Mouse (Mus musculus) adrenal gland, postnatal 25 days (tissue): ENCODE results near the gene Hectd1. TPM values are rescaled to one million over a fixed set of nuclear protein-coding genes. Genes with fewer than 3 reads are reported as not detected.
A peak's percentile ranks its signal among the peaks of the same experiment; 100 is the strongest.

Source experiments
- DNase-seq: peaks from one replicate; pipeline ENCODE4 v3.0.0; 2021; ENCODE audit warnings: mixed read lengths
- long read RNA-seq: library from polyadenylated mRNA; stranded (forward); transcript quantifications from one replicate; pipeline ENCODE4 v2.0.0, GENCODE M21; 2021
- total RNA-seq: library from RNA; stranded (reverse); gene quantifications from 2 replicates; pipeline ENCODE4 v1.2.3, GENCODE M21; 2021

Hectd1 gene
- 96.6 and 102 TPM in 2 replicates for total RNA-seq
- long read RNA-seq, full-length matches to known transcripts = 1 of 56 reads
- long read RNA-seq, partial matches to known transcripts = 48 of 56 reads
- long read RNA-seq, other reads (novel, unspliced or antisense) = 7 of 56 reads

DNA sequence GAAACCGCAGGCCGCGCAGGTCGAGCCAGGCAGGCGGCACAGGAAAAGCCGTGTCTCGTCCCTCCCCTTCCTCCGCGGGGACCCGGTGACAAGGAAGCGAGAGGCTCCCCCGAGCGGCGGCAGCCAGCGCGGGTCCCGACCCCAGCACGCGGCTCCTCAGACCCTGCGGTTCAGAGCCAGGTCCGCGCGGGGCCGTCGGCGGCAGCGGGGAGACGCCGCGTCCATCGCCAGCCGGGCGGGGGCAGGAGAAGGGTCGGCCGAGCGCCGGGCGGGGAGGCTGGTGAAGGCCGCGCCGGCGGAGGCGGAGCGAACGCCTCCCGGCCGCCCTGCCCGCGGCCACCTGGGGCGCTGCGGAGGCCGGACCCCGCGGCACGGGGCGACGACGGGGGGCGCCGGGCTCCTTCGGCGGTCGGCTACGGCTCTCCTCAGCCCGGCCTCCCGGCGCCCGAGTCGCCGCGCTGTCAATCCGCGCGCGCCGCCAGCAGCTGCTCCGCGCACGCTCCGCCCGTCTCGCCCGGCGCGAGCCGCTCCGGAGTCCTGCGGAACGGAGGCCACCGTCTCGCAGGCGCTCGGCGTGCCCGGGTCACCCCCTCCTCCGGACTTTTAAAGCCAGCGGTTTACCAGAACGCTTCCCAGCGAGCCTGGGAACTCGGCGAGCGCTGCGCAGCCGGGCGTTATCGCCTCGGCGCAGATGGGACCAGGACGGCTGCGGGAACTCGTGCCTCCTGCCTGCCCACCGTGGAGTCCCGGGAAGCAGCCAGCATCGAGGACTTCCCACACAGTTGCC lies at the start of gene Hectd1:
Gene Hectd1 (minus strand): TSS at position 247 of the 787 bp plus-strand sequence.
- peak; percentile 83 for DNase-seq

DNA sequence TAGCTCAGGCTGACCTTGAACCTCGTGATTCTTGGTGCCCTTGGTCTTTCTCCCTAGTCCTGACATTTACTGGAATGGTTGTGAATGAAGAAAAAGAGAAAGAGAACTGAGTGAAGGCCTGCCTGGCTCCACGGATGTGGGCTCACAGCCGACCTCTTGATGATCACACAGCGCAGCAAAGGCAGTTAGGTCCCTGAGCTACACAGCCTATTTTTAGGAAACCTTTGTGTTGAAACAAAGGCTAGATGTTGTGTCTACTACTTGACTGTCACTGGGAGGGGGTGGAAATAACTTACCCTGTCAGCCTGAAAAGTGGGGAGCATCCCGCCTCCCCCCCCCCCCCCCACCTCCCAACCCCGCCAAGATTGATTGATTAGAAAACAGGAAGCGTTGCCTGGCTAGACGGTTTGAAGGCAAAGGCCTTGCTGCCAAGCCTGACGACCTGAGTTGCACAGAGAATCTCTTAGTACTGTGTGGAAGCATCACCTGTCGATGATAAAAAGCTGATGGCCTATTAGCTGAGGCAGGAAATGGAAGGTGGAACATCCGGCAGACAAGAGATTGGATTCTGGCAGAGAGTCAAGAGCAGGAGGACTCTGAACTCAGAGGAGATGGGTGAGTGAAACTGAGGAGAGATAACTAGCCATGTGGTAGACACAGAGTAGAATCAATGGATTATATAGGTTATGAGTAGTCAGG lies 42.3 kb upstream of the Hectd1 start:
- DNase-seq = no peak

DNA sequence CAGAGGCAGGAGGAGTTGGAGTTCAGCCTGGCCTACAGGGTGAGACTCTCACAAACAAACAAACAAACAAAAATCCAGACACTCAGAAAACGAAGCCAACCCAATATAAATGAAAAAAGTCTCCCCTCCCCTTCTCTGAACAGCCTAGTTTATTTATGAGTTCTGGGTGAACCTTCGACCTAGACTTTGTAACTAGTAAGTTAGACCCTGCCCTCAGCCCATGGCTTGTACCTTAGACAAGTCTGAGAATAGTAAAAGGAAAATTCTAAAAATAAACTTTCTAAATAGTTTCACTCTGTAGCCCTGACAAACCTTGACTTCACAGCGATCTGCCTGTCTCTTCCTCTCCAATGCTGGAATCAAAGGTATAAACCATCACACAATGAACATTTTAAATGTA lies 40.2 kb upstream of the Hectd1 start:
- DNase-seq = no peak

DNA sequence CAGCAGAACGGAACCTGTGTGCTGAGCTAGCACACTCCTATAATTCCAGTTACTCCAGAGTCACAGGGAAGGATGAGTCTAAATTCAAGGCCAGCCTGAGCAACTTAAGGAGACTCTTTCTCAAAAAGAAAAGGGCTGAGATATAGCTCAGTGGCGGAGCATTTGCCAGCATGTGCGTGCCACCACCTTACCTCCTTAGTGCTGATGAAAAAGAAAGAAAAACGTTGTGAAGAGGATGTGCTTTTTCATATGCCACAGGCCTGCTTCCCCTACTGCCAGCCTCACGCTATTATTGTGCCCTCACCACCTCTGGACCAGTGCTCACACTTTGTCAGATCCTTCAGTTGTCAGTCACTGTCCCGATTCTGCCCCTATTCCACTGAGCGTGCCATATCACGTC lies 37.7 kb upstream of the Hectd1 start:
- no peak for DNase-seq

DNA sequence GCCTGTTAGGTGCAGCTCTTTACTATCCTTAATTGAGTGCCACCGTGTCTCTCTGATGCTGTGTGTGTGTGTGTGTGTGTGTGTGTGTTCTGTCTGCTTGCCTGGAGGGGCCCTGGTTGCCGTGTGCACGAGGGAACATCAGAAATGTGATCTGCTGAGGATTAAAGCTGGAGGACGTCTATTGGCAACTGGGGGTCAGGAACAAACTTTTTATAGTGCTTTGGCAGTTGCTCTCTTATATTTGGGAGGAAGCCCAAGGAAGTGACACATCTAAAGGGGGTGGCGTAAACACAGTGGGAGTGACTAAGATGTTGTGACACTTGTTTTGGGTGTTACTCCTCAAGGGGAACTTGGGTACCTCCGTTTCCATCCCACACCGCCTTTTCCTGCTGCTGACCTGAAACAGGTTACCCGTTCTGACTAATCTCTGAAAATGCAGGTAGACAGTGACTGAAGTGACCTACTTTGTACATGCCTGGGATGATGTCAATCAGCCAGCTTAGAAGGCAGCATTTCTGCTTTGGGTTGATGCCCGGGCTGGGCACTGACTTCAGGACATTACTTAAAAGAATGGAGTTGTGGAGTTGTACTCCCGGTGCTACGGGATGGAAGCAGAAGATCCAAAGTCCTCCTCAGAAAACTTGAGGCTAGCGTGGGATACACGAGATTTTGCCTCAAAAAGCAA lies 37.0 kb upstream of the Hectd1 start:
- DNase-seq = no peak

DNA sequence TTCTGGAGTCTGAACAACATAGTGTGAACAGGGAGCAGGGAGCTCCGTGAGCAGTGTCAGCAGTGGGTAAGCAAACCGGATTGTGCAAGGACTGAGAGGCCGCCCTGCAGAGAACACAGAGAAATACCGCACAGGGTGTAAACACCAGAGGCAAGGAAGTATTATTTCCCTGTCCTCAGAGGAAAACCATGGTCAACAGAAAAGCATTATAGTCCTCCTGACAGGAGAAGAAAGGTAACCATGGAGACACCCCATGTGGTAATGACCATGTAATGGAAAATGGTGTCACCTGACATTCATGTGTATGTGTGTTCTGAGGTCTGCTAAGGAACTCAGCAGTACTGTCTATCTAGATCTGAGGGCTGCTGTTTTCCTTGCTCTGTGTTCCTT lies 36.4 kb upstream of the Hectd1 start:
- no peak for DNase-seq

DNA sequence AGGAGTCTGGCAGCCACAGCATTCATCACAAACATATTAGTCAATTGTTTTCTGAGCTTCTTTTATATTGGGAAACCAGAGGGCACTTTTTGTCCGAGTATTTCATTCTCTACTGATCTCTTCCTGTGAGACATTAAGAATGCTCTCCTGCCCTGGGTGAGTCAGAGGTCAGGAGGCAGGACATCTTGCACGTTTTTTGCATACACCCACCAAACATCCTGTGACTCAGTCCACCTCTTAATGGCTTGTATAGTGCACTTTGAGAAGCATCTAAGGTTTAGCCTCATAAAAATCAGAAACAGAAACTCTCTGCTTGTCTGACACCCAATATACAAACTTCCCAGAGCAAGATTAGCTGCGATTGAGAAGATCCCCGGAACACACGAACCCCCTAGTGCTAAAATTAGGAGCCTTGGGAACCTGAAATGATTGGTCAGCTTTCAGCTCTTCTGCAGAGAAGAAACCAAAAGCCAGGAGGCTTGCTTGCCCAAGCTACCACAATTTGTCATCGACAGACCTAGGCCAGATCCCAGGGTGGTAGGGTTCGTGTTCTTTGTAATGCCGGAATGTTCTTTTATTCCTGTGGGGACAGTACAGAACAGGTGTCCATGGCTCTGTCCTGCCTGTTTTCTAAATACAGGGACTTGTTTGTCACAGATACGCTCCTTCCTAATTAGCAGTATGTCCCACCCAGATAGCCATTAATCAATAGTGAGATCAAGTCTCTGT lies 35.9 kb upstream of the Hectd1 start:
- peak; percentile 24 for DNase-seq

DNA sequence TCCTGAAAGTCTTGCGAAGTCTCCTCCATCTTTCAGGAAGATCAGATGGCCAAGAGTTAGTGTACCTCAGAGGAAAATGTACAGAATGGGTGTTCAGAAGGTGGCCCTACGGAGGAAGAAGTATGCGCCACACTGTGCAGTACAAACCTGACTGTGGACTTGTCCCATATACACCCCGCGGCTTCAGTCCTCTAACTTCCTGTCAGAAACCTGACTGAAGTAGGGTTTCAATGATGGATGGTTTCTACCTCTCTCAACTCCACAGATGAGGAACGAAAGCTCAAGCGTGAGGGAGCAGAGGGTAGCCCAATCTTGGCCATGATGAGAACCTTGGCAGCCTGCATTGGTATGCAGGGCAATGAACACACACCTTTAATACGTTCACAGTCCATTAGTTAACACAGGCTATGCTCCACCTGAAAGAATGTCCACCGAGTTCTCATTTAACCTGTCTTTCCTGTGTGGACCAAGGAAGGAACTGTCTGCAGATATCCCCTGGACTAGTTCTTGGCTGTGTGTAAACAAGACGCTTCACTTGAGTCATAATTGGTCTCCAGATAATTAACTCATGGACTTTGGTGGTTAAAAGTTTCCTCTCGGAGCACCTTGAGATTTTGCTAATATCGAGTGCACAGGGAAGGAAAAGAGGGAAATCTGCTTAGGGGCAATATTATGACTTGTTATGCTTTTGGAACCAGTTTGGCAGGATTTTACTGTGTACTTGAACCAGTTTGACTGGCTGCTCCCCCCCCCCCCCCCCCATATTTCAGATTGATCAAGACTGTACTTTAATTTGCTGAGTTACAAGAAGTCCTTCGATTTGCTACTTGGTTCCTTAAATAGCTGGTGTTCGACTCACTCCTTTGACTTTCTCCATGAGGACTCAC lies 34.0 kb upstream of the Hectd1 start:
- DNase-seq = no peak

DNA sequence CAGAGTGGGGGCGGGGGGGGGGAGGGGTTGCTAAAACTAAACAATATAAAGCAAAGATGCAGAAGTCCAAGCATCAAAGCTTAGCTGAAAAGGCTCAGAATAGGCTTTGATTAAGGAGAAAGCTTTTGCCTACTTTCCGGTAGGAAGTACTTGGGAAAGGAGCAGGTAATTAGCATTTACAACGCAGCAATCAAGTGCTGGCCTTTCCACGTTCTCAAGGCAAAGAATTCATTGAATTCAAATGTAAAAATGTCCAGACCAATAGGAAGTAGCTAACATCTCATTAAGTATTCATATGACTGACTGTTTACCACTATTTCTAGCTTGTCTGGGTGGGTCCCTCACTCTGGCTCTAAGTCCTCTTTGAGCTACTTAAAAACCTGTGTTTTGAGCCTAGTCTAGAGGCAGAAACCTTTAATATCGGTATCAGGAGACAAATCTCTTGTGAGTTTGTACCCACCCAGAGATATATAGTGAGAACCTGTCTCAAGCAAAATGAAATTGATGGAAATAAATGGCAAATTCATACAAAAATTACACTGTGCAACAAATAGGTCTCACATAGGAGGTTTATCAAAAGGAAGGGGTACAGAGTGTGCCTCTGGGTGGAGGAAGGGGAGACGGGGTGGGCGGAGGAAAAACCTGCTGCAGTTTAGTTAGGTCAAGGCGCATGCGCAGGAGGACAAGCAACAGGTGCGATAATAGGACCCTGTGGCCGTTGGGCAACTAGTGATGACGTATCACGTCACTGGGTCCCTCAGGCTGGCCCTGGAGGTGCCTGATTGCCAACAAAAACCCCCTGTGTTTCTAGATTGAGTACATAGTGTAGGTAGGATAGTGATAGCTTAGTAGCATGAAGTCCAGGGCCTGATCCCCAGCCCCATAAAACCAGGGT lies 29.0 kb upstream of the Hectd1 start:
- no peak for DNase-seq

DNA sequence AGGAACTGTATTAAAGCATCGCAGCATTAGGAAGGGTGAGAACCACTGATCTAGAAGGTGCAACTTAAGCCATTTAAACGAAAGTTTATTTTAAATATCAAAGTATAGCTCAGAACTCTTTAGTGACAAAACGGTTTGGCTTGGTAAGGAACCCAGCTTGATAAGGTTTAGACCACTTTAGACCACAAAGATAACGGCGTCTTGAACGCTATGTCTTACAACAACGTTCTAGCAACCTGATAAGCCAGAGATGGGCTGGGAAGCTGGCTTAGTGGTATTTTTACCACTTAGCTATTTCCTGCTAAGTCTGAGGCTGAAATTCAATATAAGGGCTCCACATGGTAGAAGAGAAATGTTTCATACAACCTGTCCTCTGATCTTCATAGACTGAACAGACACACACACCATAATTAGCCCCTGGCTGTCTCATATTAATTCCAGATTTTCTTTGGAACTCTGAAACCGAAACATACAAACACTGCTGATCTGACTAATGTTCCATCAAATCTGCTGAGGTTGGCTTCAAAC lies 27.5 kb upstream of the Hectd1 start:
- no peak for DNase-seq

DNA sequence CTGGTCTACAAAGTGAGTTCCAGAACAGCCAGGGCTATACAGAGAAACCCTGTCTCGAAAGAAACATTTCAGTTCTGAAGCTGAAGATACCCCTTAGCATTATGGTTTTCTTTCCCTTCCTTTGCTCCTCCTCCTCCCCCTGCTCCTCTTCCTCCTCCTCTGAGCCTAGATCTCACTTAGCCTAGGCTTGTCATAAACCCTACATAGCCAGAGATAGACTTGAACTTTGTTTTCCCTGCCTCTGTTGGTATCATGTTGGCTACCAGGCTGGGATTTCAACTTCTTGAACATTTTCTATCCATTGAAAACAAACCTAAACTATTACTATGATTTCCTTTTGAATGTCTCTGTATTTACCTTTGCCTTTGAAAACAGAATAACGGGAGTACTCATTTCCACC lies 26.5 kb upstream of the Hectd1 start:
- no peak for DNase-seq

DNA sequence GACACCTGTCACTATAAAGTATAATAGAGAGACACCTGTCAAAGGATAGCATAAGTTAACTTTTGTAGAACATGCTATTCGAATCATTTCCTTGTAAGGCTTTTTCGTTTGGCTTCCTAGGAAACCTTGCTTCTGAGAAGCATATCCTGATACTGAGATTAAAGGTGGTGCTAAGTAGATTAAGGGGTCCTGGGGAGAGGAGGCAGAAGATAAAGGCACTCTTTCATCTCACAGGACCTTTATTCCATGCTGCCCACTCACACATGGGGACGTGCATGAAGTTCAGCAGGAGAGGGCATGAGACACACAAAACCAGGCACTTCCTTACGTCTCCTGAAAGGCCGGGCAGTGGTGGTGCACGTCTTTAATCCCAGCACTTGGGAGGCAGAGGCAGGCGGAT lies 26.1 kb upstream of the Hectd1 start:
- DNase-seq = no peak

DNA sequence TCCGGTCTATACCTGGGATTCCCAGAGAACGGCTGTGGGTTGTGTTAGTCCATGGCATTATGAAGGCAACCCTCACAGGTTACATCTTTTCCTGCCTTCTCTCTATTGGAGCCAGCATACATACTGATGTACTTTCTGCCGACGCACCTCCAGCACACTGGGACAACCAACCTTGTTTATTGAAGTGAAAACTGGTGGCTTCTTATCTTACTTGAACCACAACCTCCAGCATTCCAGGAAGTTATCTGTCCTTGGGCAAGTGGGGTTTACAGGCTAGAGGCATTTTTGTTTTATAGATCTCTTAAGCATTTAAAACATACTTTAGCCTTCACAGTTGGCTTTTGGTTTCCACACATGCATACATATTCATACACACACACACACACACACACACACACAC lies 22.3 kb upstream of the Hectd1 start:
- DNase-seq = no peak

DNA sequence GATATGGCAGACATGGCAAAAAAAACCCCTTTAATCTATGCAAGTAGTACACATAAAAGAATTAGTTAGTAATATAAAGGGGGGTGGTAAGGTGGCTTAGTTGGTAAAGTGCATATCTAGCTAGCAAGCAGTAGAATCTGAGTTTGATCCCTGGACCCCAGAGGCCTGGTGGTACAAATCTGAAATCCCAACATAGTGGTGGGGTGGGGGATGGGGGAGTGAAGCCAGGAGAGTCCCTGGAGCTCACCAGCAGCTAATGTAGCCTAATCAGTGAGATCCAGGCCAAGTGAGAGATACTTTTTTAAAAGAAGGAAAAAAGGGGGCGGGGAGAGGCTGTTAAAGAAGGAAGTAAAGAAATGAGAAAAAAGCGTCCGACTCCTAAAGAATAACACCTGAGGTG lies 21.8 kb upstream of the Hectd1 start:
- DNase-seq = no peak

DNA sequence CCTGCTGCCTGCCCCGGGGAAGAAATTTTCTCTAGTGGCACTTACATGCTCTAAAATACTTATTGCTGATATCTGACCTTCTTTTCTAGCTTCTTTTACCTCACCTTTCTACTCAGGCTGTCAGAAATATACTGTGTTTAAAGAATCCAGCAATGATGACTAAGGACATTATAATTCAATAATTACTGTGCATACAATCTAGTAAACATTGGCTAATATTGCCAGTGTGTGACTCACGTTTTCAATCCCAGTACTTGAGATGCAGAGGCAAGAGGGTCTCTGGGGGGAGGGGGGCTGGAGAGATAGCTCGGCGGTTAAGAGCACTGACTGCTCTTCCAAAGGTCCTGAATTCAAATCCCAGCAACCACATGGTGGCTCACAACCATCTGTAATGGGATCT lies 21.0 kb upstream of the Hectd1 start:
- no peak for DNase-seq

DNA sequence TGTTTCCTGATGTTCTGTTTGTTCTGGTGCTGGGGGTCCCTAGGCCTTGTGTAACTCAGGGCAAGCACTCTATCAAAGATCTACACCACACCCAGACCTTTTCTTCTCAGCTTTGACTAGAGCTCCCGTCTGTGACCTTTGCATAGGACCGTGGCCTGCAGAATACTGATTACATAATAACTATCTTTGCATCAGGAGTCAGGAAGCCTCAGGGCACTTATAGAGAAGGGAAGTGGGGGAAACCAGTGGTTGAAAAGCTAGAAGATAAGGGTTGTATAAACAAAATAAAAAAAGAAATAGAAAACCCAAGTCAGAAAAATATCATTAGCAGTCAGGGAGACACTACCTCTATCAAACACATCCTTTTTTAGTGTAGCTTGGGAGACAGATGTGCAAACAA lies 20.6 kb upstream of the Hectd1 start:
- DNase-seq = no peak

DNA sequence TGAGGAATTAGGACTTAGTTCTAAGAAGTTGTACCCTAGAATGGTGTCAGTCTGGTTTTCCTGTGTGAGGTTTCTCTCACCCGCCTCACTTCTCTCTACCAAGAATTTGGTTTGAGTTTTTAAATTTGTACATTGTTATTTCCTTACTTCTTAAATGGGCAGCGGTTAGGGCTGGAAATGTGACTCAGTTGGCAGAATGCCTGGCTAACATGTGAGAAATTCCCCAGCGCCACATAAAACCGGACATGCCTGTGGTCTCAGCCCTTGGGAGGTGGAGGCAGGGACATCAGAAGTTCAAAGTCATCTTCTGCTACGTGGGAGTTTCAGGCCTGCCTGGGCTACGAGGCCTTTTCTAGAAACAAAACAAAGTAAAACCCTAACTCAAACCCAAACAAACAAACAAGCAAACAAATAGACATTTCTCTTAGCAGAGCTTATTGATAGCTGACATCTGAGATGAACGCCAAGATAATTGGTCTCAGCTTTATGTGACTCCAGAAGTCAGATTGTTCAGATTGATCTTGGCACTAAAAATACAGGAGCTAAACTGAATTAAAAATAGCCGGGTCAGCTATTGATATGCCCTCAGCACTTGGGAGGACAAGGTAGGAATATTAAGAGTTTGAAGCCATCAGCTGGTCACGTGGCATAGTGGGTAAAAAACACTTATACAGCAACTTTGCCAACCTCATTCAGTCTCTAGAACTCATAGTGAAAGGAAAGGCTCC lies 18.8 kb upstream of the Hectd1 start:
- peak; percentile 49 for DNase-seq

DNA sequence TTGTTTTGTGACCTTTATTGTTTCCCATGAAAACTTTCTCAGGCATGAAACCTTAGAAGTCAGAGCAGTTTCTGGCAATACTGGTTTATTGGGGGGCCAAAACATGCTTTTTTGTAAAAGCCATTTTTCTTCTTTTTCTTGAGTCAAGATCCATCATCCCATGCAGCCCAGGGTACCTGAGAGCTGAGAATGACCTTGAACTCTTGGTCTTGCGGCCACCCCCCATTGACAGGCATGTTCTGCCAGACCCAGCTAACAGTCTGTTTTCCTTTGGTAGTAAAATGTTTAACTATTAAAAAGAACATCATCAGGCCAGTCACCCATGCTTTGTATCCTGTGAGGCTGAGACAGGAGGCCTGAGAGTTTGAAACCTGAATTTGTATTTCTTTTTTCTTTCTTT lies 15.9 kb upstream of the Hectd1 start:
- DNase-seq = no peak

DNA sequence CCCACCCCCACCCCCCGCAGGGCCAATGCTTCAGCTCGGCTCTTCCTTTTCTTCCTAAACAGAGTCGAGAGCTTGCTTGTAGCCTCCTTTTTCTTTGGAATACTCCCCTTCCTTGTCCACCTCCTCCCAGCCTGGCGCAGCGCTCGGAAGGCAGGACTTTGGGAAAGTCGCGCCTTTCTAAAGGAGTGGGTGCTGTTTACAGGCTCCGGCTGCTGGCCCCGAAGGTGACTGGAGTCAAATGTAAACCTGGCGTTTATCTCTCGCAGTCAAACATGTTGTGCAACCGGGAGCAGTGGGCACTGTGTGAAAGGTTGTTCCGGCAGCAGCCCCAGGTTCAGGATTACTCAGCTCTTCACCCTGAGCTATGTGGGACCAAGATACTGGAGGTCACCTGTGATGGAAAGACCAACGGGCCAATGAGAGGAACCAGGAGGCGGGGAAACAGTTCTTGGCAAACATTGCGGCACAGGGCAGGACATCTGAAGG lies 15.5 kb upstream of the Hectd1 start:
- peak; percentile 91 for DNase-seq
